Mouse (Mus musculus) C2C12 (cell line): ENCODE measurements at regions not wholly inside any gene's neighbourhood (a gene's known extent, or its start where the extent isn't known, plus 50 kb on each side); places are given as distances from the start of the nearest gene placed in this dataset.

Source experiments
- CTCF ChIP-seq: IDR thresholded peaks from one replicate; pipeline ENCODE4 v1.5.1; 2011; ENCODE audit not compliant: control insufficient read depth, insufficient read depth, insufficient read length
- MAX ChIP-seq: IDR thresholded peaks from one replicate; pipeline ENCODE4 v1.6.1; 2011; ENCODE audit warnings: mild to moderate bottlenecking, control low read depth
- MYOD1 ChIP-seq: IDR thresholded peaks from one replicate; pipeline ENCODE4 v1.6.1; 2011; ENCODE audit warnings: low read depth; ENCODE audit not compliant: control insufficient read depth, insufficient read length
- MYOG ChIP-seq: IDR thresholded peaks from one replicate; pipeline ENCODE4 v1.6.1; 2011; ENCODE audit not compliant: control insufficient read depth, insufficient read length; ENCODE audit errors: extremely low read depth

- no peak for TF ChIP-seq CTCF
- TF ChIP-seq MYOD1 = no peak
- no peak for TF ChIP-seq MAX
- no peak for TF ChIP-seq MYOG
Measured at GRCm38 (mm10) chr9:122529721-122530120, 178.3 kb downstream of the Abhd5 start.
